Mouse (Mus musculus): ENCODE measurements around the gene Ankrd36.

- TF ChIP-seq CTCF (IDR thresholded peaks at IDR 0.05; ENCODE audit: low read depth), result no peak
- TF ChIP-seq EP300 (IDR thresholded peaks at IDR 0.05; ENCODE audit: low read depth), result no peak
These were observed 38.8 kb upstream of the Ankrd36 start for GRCm38 (mm10) chr11:5530717-5531116.
